Mouse (Mus musculus) T-helper 17 cell (primary cell): Measurements from ENCODE around the gene Lce3c.

ENCODE experiments used
- in situ Hi-C, 2 experiments: fragments of 300-600 bp; cut with MboI, MseI; formaldehyde crosslinking; loops; 1 replicate in 1 of 2; 2 replicates in 1 of 2; pipeline ENCODE4 v1.15.1; 2025; ENCODE audit warnings: high pct_unique_total_duplicates in 2 of 2

Lce3c gene

DNA sequence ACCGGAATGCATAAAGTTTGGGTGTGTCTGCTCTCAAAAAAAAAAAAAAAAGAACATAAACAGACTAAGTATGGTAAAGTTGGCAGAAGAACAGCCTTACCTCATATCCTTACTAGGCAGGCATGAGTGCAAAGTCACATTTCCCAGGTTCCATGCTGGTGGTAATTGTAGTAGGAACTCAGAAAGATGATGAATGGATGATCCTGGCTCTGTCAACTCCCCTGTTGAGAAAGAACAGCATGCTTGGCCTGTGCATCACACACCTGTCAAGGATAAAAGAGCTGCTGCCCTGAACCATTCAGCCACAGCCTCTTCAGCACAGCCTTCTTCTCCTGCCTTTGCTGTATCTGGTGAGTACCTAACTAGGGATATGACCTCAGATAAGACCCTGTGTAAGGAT, at the start of gene Lce3c:
TSS of gene Lce3c (plus strand) at position 301 of the 400 bp plus-strand sequence.
- in situ Hi-C loops, result no loop called here

- in situ Hi-C loops, result no loop called here
Observed at GRCm38 (mm10) chr3:92894489-92894888, 49.8 kb upstream of the Lce3c start.

DNA sequence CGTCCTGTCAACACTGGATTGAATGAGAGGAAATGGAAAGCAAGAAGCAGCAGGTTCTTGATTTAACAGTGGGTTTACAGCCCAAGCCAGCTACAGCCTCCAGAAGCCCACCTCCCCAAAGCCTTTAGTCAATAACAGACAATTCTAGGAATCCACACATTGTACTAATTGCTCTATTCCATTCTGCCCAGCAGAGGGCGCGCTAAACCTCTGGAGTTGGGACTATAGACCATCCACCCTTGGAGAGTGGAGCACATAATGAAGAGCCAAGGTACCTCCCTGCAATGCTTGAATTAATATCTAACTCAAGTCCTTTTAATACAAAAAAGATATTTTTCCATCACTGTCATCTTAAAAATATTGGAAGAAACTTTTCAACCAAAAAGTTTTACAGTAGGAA, 41.3 kb upstream of the Lce3c start:
- in situ Hi-C loops, result loop anchor here in 1 of 2 experiments (10.0 kb wide), 1 partner anchor 592 kb away; no protein-coding TSS in a partner anchor

DNA sequence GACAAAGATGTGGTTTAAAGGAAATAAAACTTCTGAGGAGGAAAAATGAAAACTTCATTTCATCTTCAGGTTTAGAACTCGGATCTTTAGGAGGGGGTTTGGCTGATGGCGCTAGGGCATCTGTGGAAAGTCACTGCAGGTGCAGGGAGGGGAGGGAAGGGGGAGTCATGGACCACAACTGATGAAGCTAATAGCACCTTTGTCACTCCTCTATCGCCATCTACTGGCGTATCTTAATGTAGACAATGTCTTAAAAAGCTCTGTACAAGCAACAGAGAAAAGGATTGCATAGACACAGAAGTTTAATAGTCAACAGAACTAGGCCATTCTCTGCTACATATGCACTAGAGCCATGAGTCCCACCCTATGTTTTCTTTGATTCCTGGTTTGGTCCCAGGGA, 40.6 kb upstream of the Lce3c start:
- in situ Hi-C loops, result loop anchor here in 1 of 2 experiments (10.0 kb wide), 1 partner anchor 591 kb away; no protein-coding TSS in a partner anchor

GRCm38 (mm10) chr3:92905182-92905581, 39.1 kb upstream of the Lce3c start:
- in situ Hi-C loops, result loop anchor here in 1 of 2 experiments (10.0 kb wide), 1 partner anchor 590 kb away; no protein-coding TSS in a partner anchor

GRCm38 (mm10) chr3:92907571-92907970, 36.7 kb upstream of the Lce3c start:
- in situ Hi-C loops, result loop anchor here in 1 of 2 experiments (10.0 kb wide), 1 partner anchor 587 kb away; no protein-coding TSS in a partner anchor

DNA sequence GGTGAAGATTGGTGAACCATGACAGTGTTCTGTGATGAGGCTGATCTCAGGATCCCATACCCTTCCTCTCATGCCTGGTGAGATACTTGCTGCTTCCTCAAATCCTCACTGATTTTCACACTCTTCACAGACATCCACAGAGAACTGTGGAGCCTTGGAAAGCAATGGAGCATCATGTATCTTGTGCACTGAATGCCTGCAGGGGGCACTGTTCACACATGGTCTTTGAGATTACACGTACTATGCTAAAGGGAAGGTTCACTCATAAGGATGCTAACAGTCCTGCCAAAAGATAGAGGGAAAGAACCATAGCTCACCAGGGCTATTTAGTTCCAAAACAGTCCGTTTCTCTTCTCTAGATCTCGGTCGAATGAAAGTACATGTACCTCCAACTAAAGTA, 23.9 kb upstream of the Lce3c start:
- in situ Hi-C loops, result no loop called here

DNA sequence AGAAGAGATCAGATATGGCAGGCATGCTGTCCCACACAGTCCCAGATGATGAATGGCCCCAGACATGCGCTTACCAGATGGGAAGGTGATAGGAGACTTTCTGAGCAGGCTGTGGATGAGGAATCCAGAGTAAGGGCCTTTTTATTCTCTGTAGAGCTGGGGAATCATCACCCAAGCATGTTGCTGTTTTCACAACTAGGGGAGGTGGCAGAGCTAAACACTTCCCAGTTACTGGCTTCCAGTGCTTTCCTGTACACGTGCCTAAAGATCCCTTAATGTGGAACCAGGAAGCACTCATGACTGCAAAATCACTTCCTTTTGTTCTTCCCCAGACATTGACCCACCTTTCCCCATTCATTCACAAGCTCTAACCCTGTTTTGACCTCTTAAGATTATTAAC, 18.2 kb upstream of the Lce3c start, which contains the start of gene Lce3a:
TSS of gene Lce3a (minus strand) at position 101 of the 400 bp plus-strand sequence.
- in situ Hi-C loops, result no loop called here

DNA sequence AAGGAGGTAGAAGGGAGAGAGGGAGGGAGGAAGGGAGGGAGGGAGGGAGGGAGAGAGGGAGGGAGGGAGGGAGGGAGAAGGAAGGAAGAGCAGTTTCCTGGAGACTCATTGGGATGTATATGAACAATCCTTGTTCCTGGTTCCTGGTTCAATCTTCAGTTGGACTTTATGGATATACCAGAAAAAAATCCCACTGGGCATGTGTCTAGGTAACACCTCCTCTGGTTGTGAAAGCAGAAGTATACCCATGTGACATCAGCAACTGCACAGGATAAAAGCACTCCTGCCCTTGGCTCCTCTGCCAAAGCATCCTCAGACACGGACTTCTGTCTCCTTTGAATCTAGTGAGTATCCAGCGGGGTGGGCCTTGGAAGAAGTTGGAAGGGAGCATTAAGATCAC, 11.6 kb upstream of the Lce3c start, which contains the start of gene Lce3b:
TSS of gene Lce3b (plus strand) at position 301 of the 400 bp plus-strand sequence.
- in situ Hi-C loops, result no loop called here

- in situ Hi-C loops, result no loop called here
Observed at GRCm38 (mm10) chr3:92957090-92957489, 12.8 kb downstream of the Lce3c start, which contains the start of gene Lce3d. TSS of gene Lce3d (plus strand) at chr3:92957390.

DNA sequence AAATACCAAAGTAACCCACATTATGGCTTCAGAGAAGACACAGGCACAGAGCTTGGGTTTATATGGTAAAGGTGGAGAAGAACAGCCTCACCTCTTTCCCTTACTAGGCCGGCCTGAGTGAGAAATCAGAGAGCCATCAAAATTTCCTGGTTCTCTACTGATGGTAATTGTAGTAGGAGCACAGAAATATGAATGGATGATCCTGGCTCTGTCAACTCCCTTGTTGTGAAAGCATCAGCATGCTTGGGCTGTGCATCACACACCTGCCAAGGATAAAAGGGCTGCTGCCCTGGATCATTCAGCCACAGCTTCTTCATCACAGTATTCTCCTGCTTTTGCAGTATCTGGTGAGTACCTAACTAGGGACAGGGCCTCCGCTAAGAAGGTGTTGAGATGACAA, 22.5 kb downstream of the Lce3c start, which contains the start of gene Lce3e:
TSS of gene Lce3e (plus strand) at position 301 of the 400 bp plus-strand sequence.
- in situ Hi-C loops, result no loop called here

DNA sequence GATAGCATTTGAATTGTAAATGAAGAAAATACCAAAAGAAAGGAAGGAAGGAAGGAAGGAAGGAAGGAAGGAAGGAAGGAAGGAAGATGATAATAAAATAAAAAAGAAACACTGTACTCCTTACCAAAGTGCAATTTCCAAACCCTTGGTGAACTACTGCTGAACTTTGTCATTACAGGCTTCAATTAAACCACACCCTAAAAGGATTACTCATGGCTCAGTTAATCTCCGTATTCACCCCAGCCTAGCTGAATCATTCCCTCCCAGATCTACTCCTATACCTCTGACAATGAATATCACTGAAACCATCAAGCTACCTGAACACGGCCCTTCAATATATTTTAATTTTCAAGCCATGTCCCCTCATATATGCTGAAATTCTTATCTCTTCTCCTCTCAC, 34.2 kb downstream of the Lce3c start:
- in situ Hi-C loops, result no loop called here

- in situ Hi-C loops, result no loop called here
Observed at GRCm38 (mm10) chr3:92991926-92992325, 47.6 kb downstream of the Lce3c start, which contains the start of gene Lce3f. TSS of gene Lce3f (plus strand) at chr3:92992226.
